ENCODE assay signal across 8 mouse cellular contexts in genomic region chr5:35679256-35680155, GRCm38 (mm10). TPM values are rescaled to one million over a fixed set of nuclear protein-coding genes. Genes with fewer than 3 reads are reported as not detected.
DNase-seq lines count a peak whose midpoint lies in the region; ATAC-seq and TF ChIP-seq lines count a peak whose summit lies in the region.

Gene Htra3, minus strand, starts transcription at chr5:35679782.

- peak; percentile 58 for ATAC-seq in kidney, embryonic 15.5 days (replicated peaks; ENCODE audit: low FRiP score)
- ATAC-seq in hindbrain, postnatal 0 days: peak; percentile 43; the same call in 1 of the 2 replicates
- ATAC-seq in lung, postnatal 0 days: peak; percentile 67

- no peak for DNase-seq in kidney, adult 9 months
- DNase-seq in adrenal gland, postnatal 14 days: peak; percentile 59
- DNase-seq in gastrocnemius, postnatal 36 days: peak; percentile 63 to 73
- DNase-seq in hindbrain, postnatal 0 days (ENCODE audit: low spot score): no peak
- DNase-seq in lung, postnatal 0 days (ENCODE audit: low spot score): peak; percentile 35
- DNase-seq in testis, postnatal 14 days (ENCODE audit: low spot score): peak; percentile 20
- no peak for DNase-seq in cerebellum, adult 8-10 months

- H3K4me3 ChIP-seq in kidney, embryonic 15.5 days (replicated peaks): peak within 1 kb of the TSS; percentile 51
- H3K4me3 ChIP-seq in hindbrain, postnatal 0 days (ENCODE audit: low read length): peak within 1 kb of the TSS; percentile 38
- peak within 1 kb of the TSS; percentile 21 for H3K4me3 ChIP-seq in lung, postnatal 0 days (ENCODE audit: low read depth, low read length)

- TF ChIP-seq EP300 in lung, postnatal 0 days (IDR thresholded peaks at IDR 0.05): no peak

- H3K36me3 ChIP-seq in kidney, embryonic 15.5 days: no peaks in the 10 kb centered on the region
- H3K36me3 ChIP-seq in hindbrain, postnatal 0 days (ENCODE audit: insufficient read depth, low read length): no peaks in the 10 kb centered on the region
- no peaks in the 10 kb centered on the region for H3K36me3 ChIP-seq in lung, postnatal 0 days (ENCODE audit: insufficient read depth, low read length)

- no peaks in the 10 kb centered on the region for H3K9me3 ChIP-seq in kidney, embryonic 15.5 days (replicated peaks)
- H3K9me3 ChIP-seq in hindbrain, postnatal 0 days (ENCODE audit: low read length): no peaks in the 10 kb centered on the region
- H3K9me3 ChIP-seq in lung, postnatal 0 days (ENCODE audit: low read length): no peaks in the 10 kb centered on the region

- 10% methylated on average over 42 of the region's 42 CpGs for WGBS in kidney, embryonic 15.5 days
- 11% methylated on average over 36 of the region's 42 CpGs for WGBS in hindbrain, postnatal 0 days
- 13% methylated on average over 27 of the region's 42 CpGs for WGBS in lung, postnatal 0 days

- peak within 1 kb of the TSS; percentile 35 for H3K9ac ChIP-seq in kidney, embryonic 15.5 days
- peak within 1 kb of the TSS; percentile 25; the same call in 1 of the 2 replicates for H3K9ac ChIP-seq in hindbrain, postnatal 0 days (replicated peaks; ENCODE audit: low read length)
- no peak within 1 kb of the TSS for H3K9ac ChIP-seq in lung, postnatal 0 days (replicated peaks; ENCODE audit: low read depth)

- peak within 1 kb of the TSS; percentile 79 for H3K4me2 ChIP-seq in kidney, embryonic 15.5 days
- peak within 1 kb of the TSS; percentile 67 for H3K4me2 ChIP-seq in hindbrain, postnatal 0 days (ENCODE audit: low read depth, low read length)
- H3K4me2 ChIP-seq in lung, postnatal 0 days (replicated peaks; ENCODE audit: low read depth, low read length): peak within 1 kb of the TSS; percentile 57

- peaks cover 36% of the 10 kb centered on the region for H3K27me3 ChIP-seq in kidney, embryonic 15.5 days
- H3K27me3 ChIP-seq in hindbrain, postnatal 0 days (ENCODE audit: insufficient read depth, low read length): peaks cover 26% of the 10 kb centered on the region
- peaks cover 4% of the 10 kb centered on the region; the same call in 1 of the 2 replicates for H3K27me3 ChIP-seq in lung, postnatal 0 days (replicated peaks; ENCODE audit: insufficient read depth, low read length)

- no peak for TF ChIP-seq CTCF in hindbrain, postnatal 0 days (IDR thresholded peaks at IDR 0.05; ENCODE audit: low read depth)
- no peak for TF ChIP-seq CTCF in lung, postnatal 0 days (IDR thresholded peaks at IDR 0.05)

- H3K4me1 ChIP-seq in kidney, embryonic 15.5 days: peaks cover 23% of the 10 kb centered on the region
- H3K4me1 ChIP-seq in hindbrain, postnatal 0 days (ENCODE audit: insufficient read depth, low read length): 0 out of 2 replicates have a peak, but pooled peaks cover 4% of the 10 kb centered on the region
- H3K4me1 ChIP-seq in lung, postnatal 0 days (ENCODE audit: insufficient read depth, low read depth, low read length): peaks cover 5% of the 10 kb centered on the region

- intact Hi-C loops in gastrocnemius, postnatal 36 days (cut with DNase I): loop anchor here (1.0 kb wide), 1 partner anchor 84 kb away; no protein-coding TSS in a partner anchor

- H3K27ac ChIP-seq in kidney, embryonic 15.5 days: no peak within 1 kb of the TSS
- no peak within 1 kb of the TSS for H3K27ac ChIP-seq in hindbrain, postnatal 0 days
- no peak within 1 kb of the TSS for H3K27ac ChIP-seq in lung, postnatal 0 days (ENCODE audit: low read length)

RNA-seq across cellular contexts. Expression of gene Htra3, which starts in this region (rescaled TPM):
- polyA plus RNA-seq in kidney, embryonic 15.5 days (2015; fragmentation: Nextera tagmentation; extraction: Ambion mirVana): 16.1 and 16.4 TPM in 2 replicates
- total RNA-seq in adrenal gland, postnatal 14 days (2021): 49.7 TPM in 2 replicates
- 10 to 100 TPM; 39.4 to 40.5 TPM for total RNA-seq in gastrocnemius, postnatal 36 days (2021)
- total RNA-seq in hindbrain, postnatal 0 days (2014; rRNA removed): 30.7 and 36.5 TPM in 2 replicates
- polyA plus RNA-seq in hindbrain, postnatal 0 days (2015; fragmentation: Nextera tagmentation; extraction: Ambion mirVana): 19.6 and 20.1 TPM in 2 replicates
- 35.7 and 40.5 TPM in 2 replicates for polyA plus RNA-seq in lung, postnatal 0 days (2015; fragmentation: Nextera tagmentation; extraction: Ambion mirVana)

Comparison
In these comparisons a context has a peak if more than half of its experiments do, and no peak if none do; other contexts are left out.
1. DNase-seq: peak in adrenal gland, postnatal 14 days (single experiment), gastrocnemius, postnatal 36 days (2 of 2), lung, postnatal 0 days (single experiment) and testis, postnatal 14 days (single experiment); none in kidney, adult 9 months (single experiment), hindbrain, postnatal 0 days (single experiment) and cerebellum, adult 8-10 months (single experiment).
2. Peak in every context shown above with its lines, with median percentiles within 50 percentile points of each other: ATAC-seq, H3K4me2 ChIP-seq and H3K4me3 ChIP-seq.